ENCODE assay signal across 9 mouse cellular contexts in genomic region chr3:52342801-52343200, GRCm38 (mm10).
A peak's percentile ranks its signal among the peaks of the same experiment; 100 is the strongest.
DNase-seq lines count a peak whose midpoint lies in the region; ATAC-seq lines count a peak whose summit lies in the region.
"Had no signal": no experiment of that assay in that cellular context is flagged by ENCODE, and none has a peak within 500 bp of the region (broad histone marks: within the 10 kb centered on the region; RNA-seq: fewer than 3 reads in every experiment).

No protein-coding gene starts in this region.

- H3K36me3 ChIP-seq in hindbrain, embryonic 16.5 days (ENCODE audit: control insufficient read depth, insufficient read depth, low read length) = no peaks in the 10 kb centered on the region

- peak; percentile 16 to 53 for DNase-seq in frontal cortex, postnatal 36 days (ENCODE audit: low spot score in 2 of 2)
- no peak for DNase-seq in frontal cortex, postnatal 10 days (ENCODE audit: low spot score in 2 of 2)
- peak; percentile 37 for DNase-seq in lung, postnatal 14 days
- DNase-seq in lung, postnatal 10 days = no peak
- DNase-seq in cerebellum, postnatal 25 days = peak; percentile 74 to 84
- DNase-seq in right cerebral cortex, postnatal 25 days = peak; percentile 37
- DNase-seq in embryo, embryonic 9.5 days (ENCODE audit: extremely low spot score) = no peak

- H3K27ac ChIP-seq in hindbrain, embryonic 16.5 days (ENCODE audit: low read depth, low read length) = no peak overlapping the region
- H3K27ac ChIP-seq: macrophage had no signal

- WGBS in hindbrain, embryonic 16.5 days = 14% methylated on average over 3 of the region's 3 CpGs

- H3K9ac ChIP-seq in hindbrain, embryonic 16.5 days (ENCODE audit: low read depth, low read length) = no peak overlapping the region

- H3K27me3 ChIP-seq in hindbrain, embryonic 16.5 days (replicated peaks; ENCODE audit: control insufficient read depth, insufficient read depth, low read length) = no peaks in the 10 kb centered on the region

- H3K9me3 ChIP-seq in hindbrain, embryonic 16.5 days (ENCODE audit: control insufficient read depth, low read length) = no peaks in the 10 kb centered on the region

- no peak overlapping the region for H3K4me2 ChIP-seq in hindbrain, embryonic 16.5 days (ENCODE audit: low read length)

- peaks cover 7% of the 10 kb centered on the region; the same call in 1 of the 2 replicates for H3K4me1 ChIP-seq in hindbrain, embryonic 16.5 days (ENCODE audit: control insufficient read depth, insufficient read depth, low read depth, low read length)

- ATAC-seq in hindbrain, embryonic 16.5 days = no peak

- H3K4me3 ChIP-seq in hindbrain, embryonic 16.5 days (ENCODE audit: low read length) = no peak overlapping the region

Comparison
In these comparisons a context has a peak if more than half of its experiments do, and no peak if none do; other contexts are left out.
1. DNase-seq: peak in frontal cortex, postnatal 36 days (2 of 2), lung, postnatal 14 days (single experiment), cerebellum, postnatal 25 days (2 of 2) and right cerebral cortex, postnatal 25 days (single experiment); none in frontal cortex, postnatal 10 days (0 of 2), lung, postnatal 10 days (single experiment) and embryo, embryonic 9.5 days (single experiment).